Mouse (Mus musculus) stomach, postnatal 0 days (tissue): ENCODE results near the gene Gpc3.

Source experiments
- CTCF ChIP-seq: IDR thresholded peaks from 2 replicates; pipeline ENCODE4 v1.5.1; 2016; ENCODE audit warnings: antibody characterized with exemption, low read depth, mild to moderate bottlenecking, moderate library complexity
- EP300 ChIP-seq: optimal IDR thresholded peaks from 2 replicates; pipeline ENCODE3; 2016; ENCODE audit warnings: antibody characterized with exemption

GRCm38 (mm10) chrX:52282070-52282469 is 331.7 kb downstream of the Gpc3 start:
- TF ChIP-seq CTCF, result no peak
- no peak for TF ChIP-seq EP300
